Mouse (Mus musculus) mesoderm, embryonic 11.5 days (tissue): ENCODE measurements around the gene 1700012B09Rik.

Experiments used
- DNase-seq: peaks from one replicate; pipeline ENCODE4 v3.0.0-alpha.2; 2012; ENCODE audit warnings: low read depth, low spot score

The 1700012B09Rik gene

DNA sequence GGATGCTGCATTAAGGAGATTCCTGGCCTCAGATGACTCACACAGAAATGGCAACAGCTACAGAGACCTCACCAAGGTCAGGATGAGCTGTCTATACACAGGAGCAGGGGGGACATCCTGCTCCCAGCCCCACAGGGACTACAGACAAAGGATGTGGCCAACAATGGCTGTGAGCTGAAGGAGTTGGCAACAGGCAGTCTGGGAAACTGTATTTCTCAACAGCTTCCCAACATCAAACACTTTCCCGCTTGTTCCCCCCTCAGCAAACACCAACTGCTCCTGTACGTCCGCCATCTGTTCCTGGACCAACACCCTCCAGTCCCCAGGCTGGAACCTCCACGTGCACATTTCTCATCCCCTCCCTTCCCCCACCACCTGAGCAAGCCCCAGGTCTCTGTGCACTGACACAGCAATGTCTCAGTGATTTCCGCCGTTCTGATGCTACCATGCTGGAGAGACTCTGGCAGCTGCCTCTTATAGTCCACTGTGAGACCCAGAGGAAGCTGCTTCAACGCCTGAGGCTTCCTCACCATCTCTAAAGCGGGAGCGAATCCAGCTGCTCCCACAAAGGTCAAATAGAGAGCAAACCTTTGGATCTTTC is 39.8 kb downstream of the 1700012B09Rik start:
- DNase-seq = peak; percentile 45

DNA sequence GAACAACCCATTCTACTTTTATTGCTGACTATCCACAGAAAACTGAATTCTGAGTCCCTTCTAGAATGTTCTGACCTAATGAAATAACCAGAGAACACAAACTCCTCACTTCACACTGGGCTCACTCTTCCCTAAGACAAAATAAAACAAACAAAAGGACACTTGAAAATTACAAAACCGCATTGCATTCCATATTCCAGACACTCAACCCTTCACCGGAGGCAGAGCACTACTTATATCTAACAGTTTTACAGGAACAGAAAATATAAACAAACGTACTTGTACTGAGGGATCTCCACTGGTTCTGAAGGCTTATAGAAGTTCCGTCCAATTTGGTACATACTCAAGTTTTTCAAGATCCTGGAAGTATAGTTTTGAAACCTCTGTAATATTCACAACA is 42.5 kb downstream of the 1700012B09Rik start:
- no peak for DNase-seq

DNA sequence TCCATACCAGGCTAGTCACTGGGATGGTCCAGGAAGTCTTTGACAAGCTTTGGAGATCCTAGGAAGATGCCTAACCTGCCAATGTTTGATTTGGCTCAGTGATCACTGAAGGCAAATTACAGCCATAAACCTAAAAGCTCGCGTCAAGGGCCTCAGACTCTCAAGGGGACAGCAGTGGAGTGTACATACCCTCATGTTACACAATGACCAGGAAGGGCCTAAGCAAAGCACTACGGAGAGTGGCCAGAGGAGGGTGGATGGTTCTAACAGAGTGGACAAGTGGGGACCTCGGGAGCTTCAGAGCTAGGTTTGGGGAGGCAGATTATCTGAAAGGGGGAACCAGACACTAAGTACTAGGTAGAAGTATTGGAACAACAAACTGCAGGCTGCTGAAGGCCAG is 44.2 kb downstream of the 1700012B09Rik start:
- DNase-seq = no peak

DNA sequence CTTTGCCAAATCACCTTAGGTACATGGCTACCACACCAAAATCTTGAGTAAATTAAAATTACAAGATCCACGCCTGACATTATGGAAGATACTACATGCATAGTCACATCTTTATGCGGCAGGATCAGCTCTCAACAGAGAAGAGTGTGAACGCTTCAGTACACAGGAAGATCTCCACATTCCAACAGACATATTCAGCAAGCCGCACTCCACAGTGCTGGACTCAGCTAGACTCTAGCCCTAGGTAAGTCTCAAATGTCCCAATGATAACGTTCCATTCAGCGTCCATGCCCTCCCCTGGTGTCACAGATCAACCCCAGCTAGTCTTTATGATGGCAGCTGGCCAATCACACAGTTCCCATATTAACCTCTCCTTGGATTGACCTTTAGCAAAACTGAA is 44.8 kb downstream of the 1700012B09Rik start:
- DNase-seq = no peak

DNA sequence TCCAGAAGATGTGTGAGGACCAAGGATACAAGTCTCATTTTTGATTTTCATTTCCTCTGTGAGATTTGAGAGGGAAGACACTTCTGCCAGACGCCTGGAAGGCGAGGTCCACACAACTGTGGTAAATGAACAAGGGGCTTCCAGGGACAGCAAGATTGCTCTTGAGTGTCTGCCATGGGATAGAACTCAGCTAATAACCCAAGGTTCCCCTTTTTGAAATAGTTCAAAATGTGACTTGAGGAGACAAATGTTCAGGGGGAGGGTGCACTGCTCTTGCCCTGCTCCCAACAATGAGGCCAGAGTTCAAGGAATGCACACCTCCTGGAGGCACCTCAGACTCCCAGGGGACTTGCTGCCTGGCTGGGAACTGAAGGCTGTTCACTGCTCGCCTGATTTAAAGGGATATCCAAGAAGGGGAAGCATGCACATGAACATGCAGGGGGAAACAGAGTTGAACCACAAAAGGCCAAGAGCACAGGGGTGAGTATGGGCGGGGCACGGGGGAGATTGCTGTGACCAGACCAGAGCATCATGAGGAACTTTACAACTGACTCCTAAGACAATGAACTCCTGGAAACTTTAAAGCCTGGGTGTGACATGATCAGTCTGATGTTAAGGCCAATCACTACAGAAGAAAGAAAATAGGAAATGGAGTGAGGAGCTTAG is 45.9 kb downstream of the 1700012B09Rik start:
- DNase-seq = no peak

DNA sequence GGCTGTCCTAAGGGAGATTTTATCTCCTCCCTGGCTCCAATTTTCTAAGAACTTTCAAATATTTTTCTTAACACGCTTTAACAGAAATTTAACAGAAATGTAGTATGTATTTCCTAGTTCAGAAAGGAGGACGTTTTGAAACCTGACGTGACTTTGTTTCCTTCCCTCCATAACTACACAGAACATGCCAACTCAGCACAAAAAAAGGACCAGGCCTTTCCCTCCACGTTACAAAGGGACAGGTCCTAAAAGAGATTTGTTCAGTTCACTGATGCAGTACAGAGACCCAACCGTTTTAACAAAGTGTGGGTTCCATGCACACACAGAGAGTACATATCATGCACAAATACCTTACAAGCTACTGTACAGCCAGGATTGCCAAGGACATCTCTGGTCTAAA is 49.2 kb downstream of the 1700012B09Rik start:
- DNase-seq = no peak

DNA sequence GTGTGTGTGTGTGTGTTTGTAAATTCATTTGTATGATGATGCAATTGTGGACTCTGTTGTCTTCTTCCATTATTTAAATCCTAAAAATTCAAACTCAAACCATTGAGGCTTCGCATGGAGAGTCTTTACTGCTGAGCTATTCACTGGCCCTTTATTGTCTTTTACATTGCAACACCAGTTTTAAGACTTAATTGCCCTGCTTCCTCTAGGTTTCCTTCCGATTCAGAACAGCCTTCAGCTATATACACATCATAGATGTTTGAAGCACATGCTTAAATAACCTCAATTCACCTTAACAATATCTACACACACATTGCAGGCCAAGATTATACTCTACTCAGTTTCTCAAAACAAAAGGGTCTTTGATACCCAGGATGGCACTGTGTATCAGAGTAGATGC is 50.4 kb downstream of the 1700012B09Rik start:
- DNase-seq = no peak

DNA sequence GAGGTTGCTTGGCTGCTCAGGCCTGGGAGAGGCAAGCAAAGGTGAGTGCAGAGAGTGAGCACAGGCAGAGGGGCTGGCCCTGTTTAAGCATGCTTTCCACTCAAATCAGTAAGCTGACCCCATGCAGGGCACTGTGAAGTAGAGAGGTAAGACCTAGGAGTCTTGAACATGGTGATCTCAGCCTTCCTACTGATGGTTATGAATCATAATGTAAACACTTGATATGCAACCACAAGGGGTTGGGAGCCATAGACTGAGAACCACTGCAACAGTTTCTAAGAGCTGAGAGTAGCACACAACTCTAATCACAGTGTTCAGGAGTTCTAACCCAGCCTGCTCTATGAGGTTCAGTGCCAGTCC is 52.5 kb downstream of the 1700012B09Rik start:
- DNase-seq = no peak

DNA sequence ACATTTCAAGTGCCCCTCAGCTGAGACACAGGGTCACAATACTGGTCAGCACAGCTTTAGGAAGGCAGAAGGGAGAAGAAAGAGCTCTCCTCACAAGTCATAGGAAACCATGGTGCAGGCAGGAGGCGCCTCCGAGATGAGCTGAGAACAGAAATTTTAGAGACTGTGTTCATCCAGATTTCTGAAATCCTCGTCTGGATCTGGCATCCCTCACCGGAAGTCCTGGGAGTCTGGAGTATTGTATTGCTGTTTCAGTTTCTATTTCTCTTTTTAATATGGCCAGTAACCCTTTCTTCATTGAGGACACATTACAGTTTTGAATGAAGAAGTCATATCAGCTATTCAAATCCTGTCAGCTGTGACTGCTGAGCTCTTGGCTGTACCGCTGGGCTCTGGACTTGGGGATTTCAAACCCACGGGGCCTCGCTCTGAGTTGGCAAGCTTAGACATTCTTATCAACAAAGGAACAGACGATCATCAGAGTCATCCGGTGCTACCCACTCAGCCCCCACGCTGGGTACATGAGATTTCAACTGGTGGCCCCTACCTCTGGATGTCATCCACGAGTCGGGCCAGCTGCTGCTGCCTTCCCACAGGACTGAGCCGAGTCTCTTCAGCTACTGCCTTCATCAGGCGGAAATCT is 53.0 kb downstream of the 1700012B09Rik start:
- DNase-seq = no peak

DNA sequence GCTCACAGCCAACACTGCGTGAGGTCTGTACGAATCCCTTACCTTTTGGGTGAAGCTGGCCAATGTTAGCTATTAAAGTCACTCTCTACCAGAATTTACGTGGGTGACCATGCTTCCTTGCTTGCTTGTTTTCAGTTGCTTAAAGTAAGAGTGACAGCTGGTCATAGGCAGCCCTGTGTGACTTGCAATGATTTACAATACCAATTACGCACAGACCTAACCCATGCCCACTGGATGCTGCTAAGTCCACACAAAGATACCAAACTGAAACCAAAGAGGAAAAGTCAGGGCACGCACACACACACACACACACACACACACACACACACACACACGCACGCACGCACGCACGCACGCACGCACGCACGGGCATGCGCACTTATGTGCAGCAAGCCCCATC is 55.6 kb downstream of the 1700012B09Rik start:
- no peak for DNase-seq

DNA sequence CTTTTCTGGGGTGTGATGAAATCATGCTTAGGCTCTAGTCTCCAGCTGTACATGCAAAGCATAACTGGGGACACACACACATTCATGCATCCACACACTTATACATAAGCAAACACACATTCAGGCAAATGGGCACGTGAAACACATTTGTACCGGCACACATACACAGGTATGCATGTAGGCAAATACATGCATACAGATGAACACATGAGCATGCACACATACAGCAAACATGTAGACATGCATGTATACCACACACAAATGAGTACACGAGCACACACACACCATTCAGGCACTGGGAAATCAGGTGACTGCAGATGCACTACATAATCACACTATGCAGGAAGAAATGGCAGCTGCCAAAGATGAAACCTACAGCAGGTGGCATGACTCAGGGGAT is 59.9 kb downstream of the 1700012B09Rik start:
- DNase-seq = no peak
